In genomic region chr11:21561347-21561746, GRCm38 (mm10) we compare ENCODE assay signal across 20 mouse cellular contexts. TPM values are rescaled to one million over a fixed set of nuclear protein-coding genes. Genes with fewer than 3 reads are reported as not detected.
DNase-seq lines count a peak whose midpoint lies in the region; ATAC-seq lines count a peak whose summit lies in the region.
"Had no signal": no experiment of that assay in that cellular context is flagged by ENCODE, and none has a peak within 500 bp of the region (broad histone marks: within the 10 kb centered on the region; RNA-seq: fewer than 3 reads in every experiment).

No protein-coding gene starts in this region.

- no peak overlapping the region for H3K9ac ChIP-seq in heart, embryonic 15.5 days
- H3K9ac ChIP-seq: embryonic facial prominence, embryonic 13.5 days; liver, embryonic 14.5 days had no signal

- H3K9me3 ChIP-seq in heart, embryonic 15.5 days (replicated peaks) = no peaks in the 10 kb centered on the region
- H3K9me3 ChIP-seq: embryonic facial prominence, embryonic 13.5 days; forebrain, embryonic 10.5 days; hindbrain, embryonic 10.5 days; limb, embryonic 10.5 days had no signal

- peak; percentile 74 for ATAC-seq in frontal cortex, adult (ENCODE audit: low TSS enrichment)
- peak; percentile 80 for ATAC-seq in heart, embryonic 15.5 days (replicated peaks; ENCODE audit: insufficient number of reproducible peaks, insufficient read depth, low FRiP score, low read depth)

- H3K4me3 ChIP-seq in heart, embryonic 15.5 days = no peak overlapping the region
- H3K4me3 ChIP-seq: embryonic facial prominence, embryonic 13.5 days; forebrain, embryonic 10.5 days; hindbrain, embryonic 10.5 days; limb, embryonic 10.5 days had no signal

- 61% methylated on average over 5 of the region's 5 CpGs for WGBS in heart, embryonic 15.5 days

- H3K4me1 ChIP-seq in heart, embryonic 15.5 days (replicated peaks) = peaks cover 34% of the 10 kb centered on the region
- H3K4me1 ChIP-seq: embryonic facial prominence, embryonic 13.5 days; forebrain, embryonic 10.5 days; hindbrain, embryonic 10.5 days; limb, embryonic 10.5 days had no signal

- DNase-seq in frontal cortex, postnatal 25 days (ENCODE audit: low spot score in 2 of 2) = no peak
- DNase-seq in left cerebral cortex, adult 18-20 months (ENCODE audit: low spot score in 2 of 2) = peak; percentile 24 to 40
- no peak for DNase-seq in left cerebral cortex, adult 11 months (ENCODE audit: low spot score)
- DNase-seq in skeletal muscle tissue, adult 2 months (ENCODE audit: low read depth, low spot score) = peak; percentile 18
- no peak for DNase-seq in spleen, postnatal 14 days (ENCODE audit: low spot score in 2 of 2)
- DNase-seq: adrenal gland, adult 2 months; B cell, adult 2 months; cerebellum, postnatal 36 days; layer of hippocampus, adult 9-11 months; lung, postnatal 36 days; midbrain, embryonic 14.5 days; thymus, postnatal 36 days had no signal

- H3K27ac ChIP-seq in heart, embryonic 15.5 days = peak overlapping the region; percentile 73
- H3K27ac ChIP-seq: embryonic facial prominence, embryonic 13.5 days; forebrain, embryonic 10.5 days; hindbrain, embryonic 10.5 days; limb, embryonic 10.5 days; liver, embryonic 14.5 days; stomach, postnatal 0 days had no signal

- H3K36me3 ChIP-seq in heart, embryonic 15.5 days = peaks cover 59% of the 10 kb centered on the region

- peak overlapping the region; percentile 20; the same call in 1 of the 2 replicates for H3K4me2 ChIP-seq in heart, embryonic 15.5 days
- H3K4me2 ChIP-seq: embryonic facial prominence, embryonic 13.5 days had no signal

- H3K27me3 ChIP-seq in heart, embryonic 15.5 days = no peaks in the 10 kb centered on the region
- H3K27me3 ChIP-seq: embryonic facial prominence, embryonic 13.5 days had no signal

RNA-seq across cellular contexts. Expression of gene Wdpcp, which starts 10.7 kb away (rescaled TPM):
- 10 to 100 TPM; 13.5 to 13.9 TPM for total RNA-seq in left cerebral cortex, adult 18-20 months (2021)
- 6.7 and 7.7 TPM in 2 replicates for polyA plus RNA-seq in heart, embryonic 15.5 days (2015; fragmentation: Nextera tagmentation; extraction: Ambion mirVana)

RNA-seq across cellular contexts. Expression of gene Mdh1, which starts 10.8 kb away (rescaled TPM):
- 100 to 1,000 TPM; 860 to 910 TPM for total RNA-seq in left cerebral cortex, adult 18-20 months (2021)
- polyA plus RNA-seq in heart, embryonic 15.5 days (2015; fragmentation: Nextera tagmentation; extraction: Ambion mirVana) = 1,610 and 1,790 TPM in 2 replicates

Comparison
In these comparisons a context has a peak if more than half of its experiments do, and no peak if none do; other contexts are left out.
1. DNase-seq: peak in left cerebral cortex, adult 18-20 months (2 of 2) and skeletal muscle tissue, adult 2 months (single experiment); none in frontal cortex, postnatal 25 days (0 of 2), left cerebral cortex, adult 11 months (single experiment) and spleen, postnatal 14 days (0 of 2).